Mouse (Mus musculus) Patski (cell line): ENCODE results near the gene Ifna16. TPM values are rescaled to one million over a fixed set of nuclear protein-coding genes. Genes with fewer than 3 reads are reported as not detected.

Experiments
- ATAC-seq: fragments of 100-300 bp; one replicate; pipeline ENCODE4 v1.8.0; 2021
- CTCF ChIA-PET: fragments of 350-600 bp; sonication (Branson Sonifier 250); formaldehyde crosslinking; loops from one replicate; lab custom pipeline; 2022; ENCODE audit warnings: inconsistent platforms; lab: Charles Lee
- POLR2A ChIA-PET: fragments of 350-600 bp; sonication (Branson Sonifier 250); formaldehyde crosslinking; loops from one replicate; lab custom pipeline; 2022; ENCODE audit warnings: antibody characterized with exemption, inconsistent platforms; lab: Charles Lee
- DNase-seq: peaks from one replicate; pipeline ENCODE4 v3.0.0-alpha.2; 2011; ENCODE audit warnings: low read depth, low spot score
- H3K27me3 ChIP-seq: fragments of 371-371 bp; one replicate; pipeline ENCODE4 v1.5.1; 2021
- CTCF ChIP-seq: fragments of 100-300 bp; IDR thresholded peaks from one replicate; pipeline ENCODE4 v1.5.1; 2021
- in situ Hi-C: fragments of 300-500 bp; cut with MboI; formaldehyde crosslinking; loops from 3 replicates; pipeline ENCODE4 v1.11.1; 2018; ENCODE audit warnings: low pct_unique_long_range_greater_than_20kb, mixed read lengths
- polyA plus RNA-seq: library from polyadenylated mRNA; unstranded; gene quantifications from one replicate; pipeline ENCODE4 v1.2.3, GENCODE M21; 2021

Ifna16 gene
- polyA plus RNA-seq, 1 experiment from 2014 or later: not detected

GRCm38 (mm10) chr4:88644359-88644758 is 32.4 kb downstream of the Ifna16 start, which contains the start of gene Ifna13:
Gene Ifna13 (minus strand): TSS chr4:88644459.
- H3K27me3 ChIP-seq: no peaks in the 10 kb centered on the region
- ATAC-seq (no peak), DNase-seq (no peak)
- ChIA-PET CTCF (no interaction called here), POLR2A (no interaction called here)
- in situ Hi-C loops: no loop called here
- TF ChIP-seq CTCF: no peak

GRCm38 (mm10) chr4:88642526-88642925 is 34.2 kb downstream of the Ifna16 start:
- CTCF ChIA-PET: no interaction called here
- DNase-seq (no peak), ATAC-seq (no peak)
- in situ Hi-C loops: no loop called here
- H3K27me3 ChIP-seq: no peaks in the 10 kb centered on the region
- POLR2A ChIA-PET: no interaction called here
- no peak for TF ChIP-seq CTCF

- CTCF ChIA-PET: interaction anchor here (0.6 to 1.8 kb wide), 6 partner anchors 9 to 116 kb away, joined by 3 to 12 read pairs (median 3); no protein-coding TSS in a partner anchor
- peak; percentile 55 for TF ChIP-seq CTCF
- POLR2A ChIA-PET: interaction anchor here (0.6 kb wide), 1 partner anchor 27 kb away, joined by 4 read pairs; no protein-coding TSS in a partner anchor
- H3K27me3 ChIP-seq: no peaks in the 10 kb centered on the region
- peak; percentile 94 for ATAC-seq
- in situ Hi-C loops: no loop called here
- DNase-seq: peak; percentile 100
Observed at GRCm38 (mm10) chr4:88641077-88641831, 35.5 kb downstream of the Ifna16 start.

- no peaks in the 10 kb centered on the region for H3K27me3 ChIP-seq
- ChIA-PET CTCF (interaction anchor here (0.6 to 1.8 kb wide), 6 partner anchors 10 to 117 kb away, joined by 3 to 12 read pairs (median 3); no protein-coding TSS in a partner anchor), POLR2A (interaction anchor here (0.6 kb wide), 1 partner anchor 26 kb away, joined by 4 read pairs; no protein-coding TSS in a partner anchor)
- ATAC-seq (no peak), DNase-seq (no peak)
- no peak for TF ChIP-seq CTCF
- in situ Hi-C loops: no loop called here
Observed at GRCm38 (mm10) chr4:88640704-88641076, 36.0 kb downstream of the Ifna16 start.

- no peak for ATAC-seq
- ChIA-PET CTCF (no interaction called here), POLR2A (no interaction called here)
- no peak for DNase-seq
- TF ChIP-seq CTCF: no peak
- no peaks in the 10 kb centered on the region for H3K27me3 ChIP-seq
- in situ Hi-C loops: loop anchor here (10.0 kb wide), 1 partner anchor 80 kb away; the partner anchor contains the start of gene Ifna15
Observed at GRCm38 (mm10) chr4:88634311-88634710, 42.4 kb downstream of the Ifna16 start, which contains the start of gene C87499. Gene C87499 (minus strand): TSS chr4:88634411.

Other genes with a start within 250 kb of the Ifna16 start
- 22.9 TPM for gene Hacd4, start 238.0 kb downstream of the Ifna16 start, polyA plus RNA-seq
- not detected for gene Ifnb1, start 154.2 kb downstream of the Ifna16 start, polyA plus RNA-seq
- not detected for gene Ifna15, start 118.7 kb downstream of the Ifna16 start, polyA plus RNA-seq
- not detected for gene Ifna14, start 105.1 kb downstream of the Ifna16 start, polyA plus RNA-seq
- gene Ifna9, start 84.5 kb downstream of the Ifna16 start, polyA plus RNA-seq: not detected
- gene Ifna12, start 73.5 kb downstream of the Ifna16 start, polyA plus RNA-seq: not detected
- gene C87499, start 42.5 kb downstream of the Ifna16 start, polyA plus RNA-seq: not detected
- gene Ifna13, start 32.5 kb downstream of the Ifna16 start, polyA plus RNA-seq: not detected
- not detected for gene Ifna2, start 7.0 kb upstream of the Ifna16 start, polyA plus RNA-seq
- not detected for gene Ifnab, start 14.4 kb upstream of the Ifna16 start, polyA plus RNA-seq
- 1.3 TPM for gene Gm26566, start 44.9 kb upstream of the Ifna16 start, polyA plus RNA-seq
- 18.2 TPM for gene Klhl9, start 45.5 kb upstream of the Ifna16 start, polyA plus RNA-seq
- not detected for gene Gm13271, start 77.9 kb upstream of the Ifna16 start, polyA plus RNA-seq
- not detected for gene Gm13283, start 83.2 kb upstream of the Ifna16 start, polyA plus RNA-seq
- gene Gm13290, start 96.9 kb upstream of the Ifna16 start, polyA plus RNA-seq: 2.7 TPM
- gene Gm13289, start 100.0 kb upstream of the Ifna16 start, polyA plus RNA-seq: not detected
- gene Gm13272, start 102.9 kb upstream of the Ifna16 start, polyA plus RNA-seq: not detected
- gene Ifnz, start 105.2 kb upstream of the Ifna16 start, polyA plus RNA-seq: not detected
- 2.4 TPM for gene Gm13276, start 108.8 kb upstream of the Ifna16 start, polyA plus RNA-seq
- gene Gm13277, start 111.7 kb upstream of the Ifna16 start, polyA plus RNA-seq: not detected
- not detected for gene Gm13278, start 114.6 kb upstream of the Ifna16 start, polyA plus RNA-seq
- gene Gm13275, start 117.6 kb upstream of the Ifna16 start, polyA plus RNA-seq: not detected
- gene Gm13279, start 120.5 kb upstream of the Ifna16 start, polyA plus RNA-seq: not detected
- 1.1 TPM for gene Gm13285, start 122.7 kb upstream of the Ifna16 start, polyA plus RNA-seq
- 2.1 TPM for gene Gm13287, start 126.3 kb upstream of the Ifna16 start, polyA plus RNA-seq
- gene Gm13288, start 128.6 kb upstream of the Ifna16 start, polyA plus RNA-seq: 0.22 TPM
- gene Ifna7, start 139.3 kb upstream of the Ifna16 start, polyA plus RNA-seq: not detected
- not detected for gene Ifna11, start 143.0 kb upstream of the Ifna16 start, polyA plus RNA-seq
- not detected for gene Ifna6, start 150.5 kb upstream of the Ifna16 start, polyA plus RNA-seq
- gene Ifna5, start 158.6 kb upstream of the Ifna16 start, polyA plus RNA-seq: not detected
- gene Ifna4, start 164.9 kb upstream of the Ifna16 start, polyA plus RNA-seq: not detected
- gene Ifna1, start 173.2 kb upstream of the Ifna16 start, polyA plus RNA-seq: not detected
- gene Ifne, start 203.3 kb upstream of the Ifna16 start, polyA plus RNA-seq: 0.15 TPM